23 mouse cellular contexts compared by ENCODE assay signal in the genomic region with DNA sequence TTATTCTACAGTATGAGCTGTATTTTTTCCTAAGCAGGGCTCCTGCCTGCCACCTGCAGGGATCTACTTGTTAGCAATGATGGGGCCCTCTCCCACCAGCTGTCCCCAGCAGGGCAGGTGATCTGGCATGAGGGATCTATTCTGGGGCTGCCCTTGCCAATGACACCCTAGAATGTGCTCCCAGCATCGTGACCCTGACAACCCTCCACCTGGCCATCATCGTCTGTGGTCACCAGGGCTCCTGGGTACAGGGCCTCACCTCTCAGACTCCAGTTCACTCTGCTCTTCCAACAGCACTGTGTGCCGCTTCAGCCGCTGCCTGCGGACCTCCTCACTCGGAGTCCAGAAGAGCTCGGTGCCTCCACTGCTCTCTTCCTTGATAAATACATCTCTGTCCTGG.
"Had no signal": no experiment of that assay in that cellular context is flagged by ENCODE, and none has a peak within 500 bp of the region (broad histone marks: within the 10 kb centered on the region; RNA-seq: fewer than 3 reads in every experiment).

No protein-coding gene starts in this region.

- DNase-seq: gastrocnemius, adult 2 months; gastrocnemius, postnatal 10 days; gastrocnemius, postnatal 25 days; heart, postnatal 10 days; heart, postnatal 4 days; kidney, adult 18-20 months; kidney, adult 8-10 months; kidney, postnatal 10 days; kidney, postnatal 4 days; liver had no signal

- H3K4me2 ChIP-seq: heart, embryonic 12.5 days; hindbrain, embryonic 12.5 days; hindbrain, embryonic 14.5 days; intestine, embryonic 15.5 days; limb, embryonic 12.5 days; liver, embryonic 11.5 days had no signal

- H3K4me1 ChIP-seq: hindbrain, embryonic 10.5 days; hindbrain, embryonic 12.5 days; intestine, embryonic 15.5 days; limb, embryonic 10.5 days; limb, embryonic 12.5 days had no signal

- H3K9me3 ChIP-seq: heart, embryonic 12.5 days; hindbrain, embryonic 12.5 days; intestine, embryonic 15.5 days; limb, embryonic 10.5 days had no signal

- ATAC-seq: hindbrain, embryonic 16.5 days; inflammation-experienced regulatory T-cells, adult 6 months; intestine, embryonic 15.5 days had no signal

- H3K27me3 ChIP-seq: heart, embryonic 12.5 days; hindbrain, embryonic 12.5 days; intestine, embryonic 15.5 days; limb, embryonic 12.5 days had no signal

- H3K9ac ChIP-seq: heart, embryonic 12.5 days; hindbrain, embryonic 12.5 days; hindbrain, embryonic 14.5 days; intestine, embryonic 15.5 days; limb, embryonic 12.5 days had no signal

- H3K27ac ChIP-seq: gastrocnemius, adult 2 months; heart, adult 2 months; hindbrain, embryonic 10.5 days; hindbrain, embryonic 12.5 days; hindbrain, embryonic 14.5 days; intestine, embryonic 15.5 days; layer of hippocampus, adult 2 months; left cerebral cortex, adult 2 months; limb, embryonic 10.5 days; limb, embryonic 12.5 days had no signal

- H3K4me3 ChIP-seq: gastrocnemius, adult 2 months; heart, adult 2 months; heart, embryonic 12.5 days; hindbrain, embryonic 10.5 days; hindbrain, embryonic 12.5 days; intestine, embryonic 15.5 days; layer of hippocampus, adult 2 months; left cerebral cortex, adult 2 months; limb, embryonic 10.5 days; limb, embryonic 12.5 days had no signal
